Mouse (Mus musculus): Measurements from ENCODE around the gene Neil1.

DNA sequence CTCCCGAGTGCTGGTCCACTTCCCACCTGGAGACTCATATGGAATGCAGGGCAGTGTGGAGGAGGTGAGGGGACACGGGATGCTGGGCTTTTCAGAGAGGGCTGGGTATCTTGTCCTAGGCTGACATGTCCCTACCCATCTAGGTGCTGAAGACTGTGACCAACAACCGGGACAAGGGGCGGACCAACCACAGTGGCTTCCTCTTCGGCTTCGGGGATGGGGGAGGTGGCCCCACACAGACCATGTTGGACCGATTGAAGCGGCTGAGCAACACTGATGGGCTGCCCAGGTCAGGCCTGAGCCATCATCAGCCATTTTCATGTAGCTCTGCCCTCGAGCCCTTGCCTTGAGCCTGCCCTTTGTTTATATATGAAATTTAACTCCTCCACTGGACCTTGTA, 10.3 kb downstream of the Neil1 start:
- TF ChIP-seq CTCF (IDR thresholded peaks at IDR 0.05) (no peak), EP300 (IDR thresholded peaks at IDR 0.05) (no peak)

All from lung, postnatal 0 days (tissue).